Mouse (Mus musculus) inflammation-experienced regulatory T-cells, adult 6 months (primary cell): ENCODE measurements at regions not wholly inside any gene's neighbourhood (a gene's known extent, or its start where the extent isn't known, plus 50 kb on each side); places are given as distances from the start of the nearest gene placed in this dataset.

Experiments used
- ATAC-seq: one replicate; pipeline ENCODE4 v1.8.0; 2017

DNA sequence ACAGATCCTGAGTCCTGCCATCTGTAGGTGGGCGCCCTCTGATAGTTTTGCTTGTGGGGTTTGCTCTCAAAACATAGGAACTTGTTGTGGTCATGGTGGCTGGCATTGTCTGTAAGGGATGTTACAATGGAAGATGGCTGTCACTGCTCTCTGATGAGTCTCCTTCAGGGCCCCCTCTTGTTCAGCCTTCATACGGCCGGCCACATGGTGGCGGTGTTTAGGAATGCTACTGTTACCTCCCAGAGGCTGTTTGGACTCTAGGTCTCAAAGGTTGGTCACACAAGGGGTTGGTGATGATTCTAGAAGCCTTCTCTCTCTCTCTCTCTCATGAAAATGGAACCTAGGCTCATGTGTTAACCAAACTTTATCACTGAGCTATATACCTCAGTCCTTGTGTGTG, 137.0 kb downstream of the Nufip1 start:
- no peak for ATAC-seq

DNA sequence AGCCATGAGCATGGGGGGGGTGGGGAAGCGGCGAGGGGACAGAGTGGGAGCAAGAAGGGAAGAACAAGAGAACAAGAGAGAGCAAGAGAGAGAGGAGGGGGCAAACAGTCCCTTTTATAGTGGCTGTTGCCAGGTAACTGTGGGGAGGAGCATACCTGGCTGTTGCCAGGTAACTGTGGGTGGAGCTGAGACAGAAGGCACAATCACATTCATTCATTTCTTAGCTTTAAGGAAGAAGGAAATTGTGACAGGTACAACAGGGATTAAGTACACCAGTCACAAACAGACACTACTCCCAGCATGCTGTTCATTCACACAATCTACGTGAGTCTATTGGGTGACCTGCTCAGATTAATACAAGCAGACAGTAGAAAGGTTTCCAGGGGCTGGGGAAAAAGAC, 143.2 kb downstream of the Nufip1 start:
- no peak for ATAC-seq

DNA sequence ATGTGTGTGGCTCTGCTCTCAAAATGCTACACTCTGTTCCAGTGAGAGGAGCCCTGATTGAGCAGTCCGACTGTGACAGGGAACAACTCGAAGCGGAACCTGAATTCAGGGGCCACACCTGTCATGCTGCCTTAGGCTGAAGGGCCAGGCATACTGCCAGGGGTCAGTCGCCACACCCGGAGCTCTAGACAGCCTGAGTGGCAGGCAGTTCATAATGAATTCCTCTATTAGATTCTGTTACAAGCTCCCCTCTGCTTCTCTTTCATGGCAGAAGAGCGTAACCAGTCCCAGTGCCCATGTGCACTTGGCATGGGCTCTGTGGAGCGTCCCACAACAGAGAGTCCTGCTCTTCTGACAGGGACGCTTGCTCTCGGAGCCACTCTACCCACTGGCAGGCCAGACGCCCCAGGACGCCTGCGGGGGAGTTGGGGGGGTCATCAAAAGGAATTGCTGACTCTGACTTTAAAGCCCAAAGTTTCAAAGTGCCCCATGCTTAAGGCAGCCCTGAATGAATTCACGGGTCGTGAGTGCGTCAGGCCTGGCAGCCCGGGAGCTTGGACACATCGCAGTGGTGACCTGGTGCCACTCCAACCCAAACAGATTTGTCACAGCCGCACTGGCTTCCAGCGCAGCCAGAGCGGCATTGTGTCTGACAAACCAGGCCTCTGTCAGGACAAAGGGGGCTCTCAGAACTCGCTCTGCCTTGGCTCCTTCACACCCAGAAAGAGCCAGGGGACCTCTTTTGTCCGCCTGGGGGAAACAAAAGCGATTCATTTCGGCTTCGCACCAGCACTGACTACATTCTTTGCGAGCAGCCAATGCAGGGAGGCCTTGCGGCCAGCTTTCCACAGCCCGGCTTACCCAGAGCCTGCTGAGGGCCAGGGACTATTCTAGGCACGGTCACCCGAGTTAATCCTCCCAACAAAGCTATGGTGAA, 144.1 kb downstream of the Nufip1 start:
- ATAC-seq: no peak

DNA sequence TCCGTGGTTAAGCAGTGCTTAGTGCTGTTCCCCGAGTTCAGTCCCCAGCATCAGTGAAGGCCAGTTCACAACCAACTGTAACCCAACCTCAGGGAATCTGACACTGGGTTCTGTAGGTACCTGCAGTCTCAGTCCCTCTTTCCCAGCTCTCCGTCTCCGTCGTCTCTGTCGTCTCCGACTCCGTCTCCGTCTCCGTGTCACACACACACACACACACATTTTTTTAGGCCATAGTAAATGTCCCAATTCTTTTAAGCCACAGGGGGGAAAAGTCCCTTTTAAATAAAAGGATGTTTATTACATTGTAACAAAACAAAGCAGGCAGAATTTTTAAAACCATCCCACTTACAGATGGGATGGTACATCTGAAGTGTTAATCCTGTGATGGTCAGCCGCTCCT, 145.3 kb downstream of the Nufip1 start:
- no peak for ATAC-seq

DNA sequence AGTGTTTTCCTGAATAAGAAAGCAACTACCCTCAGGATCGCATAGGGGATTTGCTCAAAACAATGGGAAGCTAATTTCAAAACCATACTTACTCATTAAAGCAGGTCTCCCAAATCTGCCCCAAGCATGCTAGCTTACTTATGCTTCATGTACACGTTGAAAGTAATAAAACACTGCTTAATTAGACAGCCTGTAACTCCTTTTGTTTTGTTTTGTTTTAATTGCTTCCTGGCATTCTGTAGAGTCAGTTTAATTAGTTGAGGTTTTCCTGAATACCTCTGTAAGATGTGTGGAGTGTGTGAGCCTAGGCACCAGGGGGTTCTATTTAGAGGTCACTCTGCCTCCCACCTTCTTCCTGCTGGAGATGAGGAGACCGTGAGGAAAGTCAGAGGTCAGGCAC, 147.9 kb downstream of the Nufip1 start:
- ATAC-seq: no peak

DNA sequence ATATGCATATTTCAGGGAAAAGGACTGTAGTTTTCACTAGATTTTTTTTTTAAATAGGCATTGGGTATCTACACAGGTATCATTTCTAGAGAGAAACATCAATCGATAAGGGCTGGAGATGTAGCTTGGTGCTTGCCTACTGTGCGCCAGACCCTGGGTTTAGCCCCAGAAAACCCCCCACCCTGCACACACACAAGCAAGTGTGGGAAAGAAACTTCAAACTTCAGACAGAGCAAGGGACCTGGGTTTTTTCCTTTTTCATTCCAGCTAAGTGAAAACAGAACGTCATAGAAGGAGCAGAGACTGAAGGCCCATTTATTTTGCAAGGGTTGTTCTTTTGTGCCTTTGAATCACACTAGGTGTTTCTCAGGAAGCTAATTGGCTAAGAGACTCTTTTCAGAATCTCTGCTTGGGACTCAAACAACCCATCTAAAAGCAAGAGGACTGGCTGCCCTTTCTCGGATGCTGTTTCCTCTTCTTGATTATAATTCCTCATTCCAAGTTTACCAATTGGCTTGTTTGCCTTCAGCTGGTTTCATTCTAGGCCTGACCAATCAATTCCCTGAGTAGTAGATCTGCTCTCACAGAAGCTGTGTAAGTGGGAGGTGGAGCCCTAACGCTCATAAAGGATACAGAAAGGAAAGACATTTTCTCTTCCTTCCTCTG, 150.1 kb downstream of the Nufip1 start:
- no peak for ATAC-seq

DNA sequence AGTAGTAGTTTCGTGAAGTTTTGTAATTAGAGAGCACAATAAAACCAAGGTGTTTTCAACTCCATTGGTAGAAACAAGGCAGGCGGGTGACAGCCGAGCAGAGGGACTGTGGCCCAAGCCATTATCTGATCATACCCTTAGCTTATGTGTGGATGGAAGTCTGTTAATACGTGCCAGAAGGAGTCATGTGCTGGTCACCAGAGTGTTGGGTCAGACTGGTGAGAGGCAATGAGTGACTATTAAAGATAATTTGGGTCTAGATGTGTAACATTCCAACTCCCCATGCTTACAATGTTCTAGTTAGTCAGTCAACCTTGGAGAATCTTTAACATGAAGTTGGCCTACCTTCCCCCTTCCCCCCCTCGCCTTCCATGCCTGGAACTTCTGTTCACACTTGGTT, 151.1 kb upstream of the Tsc22d1 start:
- no peak for ATAC-seq

DNA sequence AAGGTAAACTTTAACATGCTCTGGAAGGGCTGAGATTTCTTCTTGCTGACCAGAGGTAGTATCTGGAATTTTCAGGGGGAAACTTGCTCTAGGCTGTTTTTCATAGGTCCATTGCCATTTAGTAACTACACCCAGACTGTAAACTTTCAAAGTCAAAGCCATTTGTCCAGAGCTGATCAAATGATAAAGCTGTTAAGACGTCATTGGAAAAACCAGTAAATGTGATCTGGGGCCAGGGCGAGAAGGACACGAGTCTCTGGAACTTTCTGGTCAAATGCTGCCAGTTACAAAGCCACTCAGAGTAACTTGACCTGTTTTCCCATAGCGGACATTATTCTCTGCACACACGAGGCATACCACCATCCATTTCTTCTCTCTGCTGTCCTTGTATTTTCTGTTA, 148.9 kb upstream of the Tsc22d1 start:
- no peak for ATAC-seq

DNA sequence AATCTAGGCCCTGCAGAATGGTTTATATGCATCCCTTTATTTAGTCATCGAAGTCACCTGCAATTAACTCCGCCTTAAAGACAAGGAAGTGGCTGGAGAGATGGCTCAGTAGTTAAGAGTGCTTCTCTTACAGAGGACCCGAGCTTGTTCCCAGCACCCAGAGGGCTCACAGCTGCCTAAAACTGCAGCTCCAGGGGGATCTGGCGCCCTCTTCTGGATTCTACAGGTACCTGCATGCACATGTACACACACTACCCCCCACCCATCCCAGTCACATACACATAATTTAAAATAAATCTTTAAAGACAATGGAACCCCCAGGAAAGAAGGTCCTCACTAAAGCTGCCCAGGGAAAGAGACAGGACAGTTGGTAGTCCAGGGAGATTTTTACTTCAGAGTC, 148.5 kb upstream of the Tsc22d1 start:
- no peak for ATAC-seq

DNA sequence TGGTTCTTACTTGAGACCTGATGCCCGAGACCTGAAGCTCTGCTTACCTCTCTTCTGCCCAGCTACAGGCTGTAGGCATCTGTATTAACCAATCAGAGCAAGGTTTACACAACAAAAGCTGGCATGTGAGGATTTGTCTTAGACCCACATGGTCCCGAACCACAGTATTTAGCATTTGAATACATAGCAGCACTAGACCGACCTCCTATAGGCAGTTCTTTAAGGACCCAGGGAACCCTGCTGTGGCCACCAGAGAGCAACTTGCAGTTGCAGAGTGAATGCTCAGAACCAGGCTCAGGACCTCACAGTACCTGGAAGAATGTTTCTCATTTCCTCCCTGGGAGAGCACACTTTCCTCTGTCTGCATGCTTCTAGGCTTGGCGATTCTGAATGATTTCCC, 147.7 kb upstream of the Tsc22d1 start:
- ATAC-seq: no peak

DNA sequence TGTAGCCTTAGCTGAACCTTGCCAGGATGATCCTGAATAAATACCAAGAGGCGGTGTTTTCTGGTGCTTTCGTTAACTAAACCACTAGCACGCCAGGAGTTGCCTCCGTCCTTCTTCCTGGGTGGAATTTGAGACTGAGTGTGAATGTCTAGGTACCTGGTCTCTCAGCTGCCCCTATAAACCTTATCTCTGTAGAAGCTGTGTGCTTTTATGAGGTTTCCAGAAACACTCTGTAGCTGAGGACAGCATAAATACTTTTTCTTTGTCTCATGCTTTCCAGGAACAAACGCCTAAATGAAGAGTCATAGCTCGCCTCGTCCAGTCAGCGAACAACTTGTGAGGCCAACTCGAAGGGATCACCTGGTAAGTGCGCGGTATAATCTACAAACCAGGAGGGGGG, 143.6 kb upstream of the Tsc22d1 start:
- no peak for ATAC-seq

DNA sequence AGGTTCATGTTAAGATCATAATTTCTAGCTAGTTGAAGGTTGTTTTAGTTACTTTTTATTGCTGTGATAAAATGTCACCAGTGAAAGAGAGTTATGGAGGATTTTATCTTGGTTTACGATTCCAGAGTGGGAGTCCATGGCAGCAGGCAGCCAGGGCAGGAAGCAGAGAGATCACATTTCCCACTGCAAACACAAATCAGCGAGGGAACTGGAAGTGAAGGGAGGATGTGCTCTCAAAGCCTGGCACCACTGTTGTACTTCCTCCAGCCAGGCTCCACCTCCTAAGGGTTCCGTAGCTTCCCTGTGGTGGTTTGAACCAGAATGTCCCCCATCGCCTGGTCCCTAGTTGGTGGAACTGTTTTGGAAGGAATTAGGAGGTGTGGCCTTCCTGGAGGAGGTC, 141.9 kb upstream of the Tsc22d1 start:
- no peak for ATAC-seq

DNA sequence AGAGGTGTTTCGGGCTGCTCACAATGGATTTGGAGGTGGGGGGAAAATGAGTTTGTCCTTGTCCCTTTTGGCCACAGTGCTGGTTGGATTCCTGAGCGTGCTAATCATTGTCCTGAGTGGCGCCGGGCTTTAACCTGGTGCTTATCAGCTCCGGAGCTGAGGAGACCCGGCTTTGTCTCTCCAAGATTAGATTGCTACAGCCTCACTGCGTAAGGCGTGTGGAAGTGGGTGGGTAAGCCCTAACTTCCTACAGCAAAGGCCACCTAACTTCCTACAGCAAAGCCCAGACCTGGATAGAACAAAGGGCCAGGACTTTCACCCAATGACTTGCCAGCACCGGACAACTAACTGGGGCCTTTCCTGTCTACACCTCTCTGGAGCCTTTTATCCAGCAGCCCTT, 138.1 kb upstream of the Tsc22d1 start:
- ATAC-seq: no peak

DNA sequence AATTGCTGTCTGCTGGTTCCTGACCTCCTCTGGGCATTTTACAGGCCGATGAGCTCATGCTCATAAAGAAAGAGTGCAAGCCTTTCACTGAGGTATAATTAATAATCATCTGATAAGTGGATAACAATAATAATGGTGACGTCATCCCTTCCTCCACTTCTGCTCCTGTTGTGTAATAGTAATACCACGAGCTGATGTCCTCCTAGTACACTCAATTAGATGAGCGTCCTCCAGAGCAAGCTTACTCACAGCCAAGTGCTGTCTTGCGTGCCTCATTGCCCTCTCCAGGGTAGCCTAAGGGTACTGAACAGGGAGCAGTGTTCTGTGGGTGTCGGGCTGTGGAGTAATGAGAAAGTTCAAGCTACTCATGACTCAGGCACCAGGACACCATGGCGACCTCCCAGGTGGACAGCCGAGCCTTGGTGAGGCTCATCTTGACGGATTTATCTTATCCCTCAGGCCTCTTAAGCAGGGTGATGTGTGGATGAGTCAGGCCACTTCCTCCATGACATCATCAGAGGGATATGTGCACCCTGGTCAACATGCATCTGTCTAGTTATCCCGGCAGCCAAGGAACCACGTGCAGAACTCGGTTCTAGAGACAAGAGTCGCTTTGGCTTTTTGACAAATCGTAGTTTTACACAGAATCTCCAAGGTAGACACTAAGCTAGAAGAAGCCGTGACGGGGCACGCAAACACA, 135.9 kb upstream of the Tsc22d1 start:
- no peak for ATAC-seq

DNA sequence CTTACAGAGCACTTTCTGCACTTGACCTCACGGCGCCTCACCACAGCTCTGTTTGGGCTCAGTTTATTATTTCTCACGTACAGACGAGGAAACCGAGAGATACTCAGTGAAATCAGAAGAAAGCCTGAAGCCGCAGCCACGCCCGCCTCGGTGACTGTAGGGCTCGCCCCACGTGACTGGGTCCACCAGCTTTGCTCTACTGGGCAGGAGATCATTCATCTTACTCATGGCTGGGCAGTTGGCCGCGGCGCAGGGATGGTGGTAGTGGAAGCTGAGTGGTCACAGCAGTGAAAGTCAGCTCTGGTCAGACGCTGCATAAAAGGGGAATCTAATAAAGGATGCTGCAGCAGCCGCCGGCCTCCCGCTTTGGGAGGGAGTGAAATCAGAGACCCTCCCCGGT, 135.2 kb upstream of the Tsc22d1 start:
- ATAC-seq: no peak

DNA sequence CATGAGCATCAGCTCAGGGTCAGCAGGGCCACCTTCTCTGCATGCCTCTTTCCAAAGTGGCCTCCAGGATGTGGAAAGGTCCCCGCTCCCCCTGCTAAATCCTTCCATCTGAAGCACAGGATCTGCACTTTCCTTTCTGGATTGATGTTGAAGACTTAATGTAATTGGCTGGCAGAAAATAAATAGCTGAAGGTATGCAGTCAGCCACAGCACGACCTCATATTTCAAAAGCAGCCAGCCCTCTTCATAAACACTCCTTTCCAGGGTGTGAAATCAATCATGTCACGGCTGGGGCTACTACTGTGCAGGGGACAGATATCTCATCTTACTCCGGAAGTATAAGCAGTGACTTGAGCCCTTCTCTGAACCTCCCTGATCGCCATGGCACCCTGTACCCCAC, 132.9 kb upstream of the Tsc22d1 start:
- ATAC-seq: no peak

DNA sequence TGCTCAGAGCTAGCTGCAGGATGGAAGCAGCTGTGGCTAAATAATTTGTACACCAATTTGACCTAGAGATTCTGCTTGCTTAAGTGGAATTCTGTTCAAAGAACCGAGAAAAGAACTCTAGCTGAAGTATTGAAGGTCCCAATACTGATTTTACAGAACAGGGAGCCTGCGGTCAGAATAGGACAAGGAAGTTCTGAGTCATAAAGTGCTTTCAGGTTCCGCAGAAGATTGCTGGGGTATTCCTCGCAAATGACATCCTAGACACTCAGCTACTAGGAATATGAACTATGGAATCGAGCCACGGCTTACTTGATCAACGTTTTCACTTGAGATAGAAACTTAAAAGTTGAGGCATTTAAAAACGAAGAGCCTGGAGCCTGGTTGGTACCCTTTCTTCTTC, 127.0 kb upstream of the Tsc22d1 start:
- ATAC-seq: no peak

DNA sequence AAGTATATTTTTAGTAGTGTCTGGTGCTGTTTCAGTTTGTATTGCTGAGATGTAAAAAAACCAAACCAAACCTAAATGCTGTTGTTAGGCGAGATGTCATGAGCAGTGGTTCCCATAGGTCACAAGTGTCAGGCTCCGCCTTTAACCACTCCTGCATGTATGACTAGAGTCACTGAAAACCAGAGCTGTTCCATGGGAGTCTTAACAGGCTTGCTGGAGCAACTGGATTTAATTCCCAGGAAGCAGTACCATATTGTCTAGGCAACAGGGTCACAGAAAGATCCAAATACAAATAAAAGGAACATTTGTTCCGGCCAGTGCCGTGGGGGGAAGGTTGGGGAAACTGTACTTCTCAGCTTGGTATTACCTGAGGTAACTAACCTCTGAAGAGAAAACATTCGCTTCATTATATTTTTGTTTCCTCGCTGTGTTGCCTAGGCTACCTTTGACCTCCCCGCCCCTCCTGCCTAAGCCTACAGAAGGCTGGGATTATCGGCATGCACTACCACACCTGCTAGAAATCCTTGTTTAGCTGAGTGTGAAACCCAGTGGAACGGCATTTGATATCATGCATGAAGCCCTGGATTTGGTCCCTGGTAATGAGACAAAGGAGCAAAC, 124.3 kb upstream of the Tsc22d1 start:
- no peak for ATAC-seq

DNA sequence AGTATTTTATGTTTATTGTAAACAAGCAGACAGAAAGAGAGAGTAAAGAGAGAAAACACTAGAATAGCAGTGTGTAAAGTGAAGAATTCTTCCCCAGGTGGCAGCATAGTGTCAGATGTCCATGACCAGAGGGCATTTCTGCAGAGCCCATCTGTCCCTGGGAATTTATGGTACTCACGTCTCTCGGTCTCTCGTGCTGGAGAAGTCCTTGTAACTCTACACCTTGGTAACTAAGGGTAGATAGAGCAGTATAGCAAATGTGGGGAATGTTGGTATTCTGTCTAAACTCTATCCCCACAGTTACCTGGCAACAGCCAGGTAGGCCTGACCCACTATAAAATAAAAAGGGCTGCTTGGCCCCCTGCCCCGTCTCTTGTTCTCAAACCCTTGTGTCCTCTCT, 122.5 kb upstream of the Tsc22d1 start:
- ATAC-seq: no peak

DNA sequence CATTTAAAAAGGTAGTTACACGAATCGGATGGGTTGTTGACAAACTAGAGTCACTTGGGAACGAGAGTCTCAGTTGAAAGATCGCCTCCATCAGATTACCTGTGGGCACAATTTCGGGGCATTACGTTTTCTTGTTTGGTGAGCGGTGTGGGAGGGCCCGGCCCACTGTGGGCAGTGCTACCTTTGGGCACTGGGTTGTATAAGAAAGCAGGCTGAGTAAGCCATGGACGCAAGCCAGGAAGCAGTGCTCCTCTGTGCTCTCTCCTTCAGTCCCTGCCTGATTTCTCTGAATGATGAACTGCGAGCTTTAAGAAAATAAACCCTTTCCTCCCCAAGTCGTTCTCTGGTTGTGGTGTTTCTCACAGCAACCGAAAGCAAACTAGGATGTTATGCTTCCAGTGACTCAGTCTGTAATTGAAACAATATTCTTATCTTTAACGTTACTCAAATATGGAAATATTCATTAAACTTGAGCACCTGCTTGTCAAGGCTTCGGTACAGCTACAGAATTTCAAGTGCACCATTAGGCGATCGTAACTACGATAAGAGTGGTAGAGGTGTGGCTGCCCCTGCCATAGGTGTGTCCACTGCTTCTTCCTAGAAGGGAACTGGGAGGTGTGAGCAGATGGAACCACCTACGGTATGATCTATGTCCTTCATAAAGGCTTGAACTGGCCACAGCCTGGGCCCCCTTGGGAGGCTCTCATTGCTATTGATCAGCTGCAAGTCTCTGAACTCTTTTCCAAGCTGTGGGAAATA, 119.2 kb upstream of the Tsc22d1 start:
- no peak for ATAC-seq

DNA sequence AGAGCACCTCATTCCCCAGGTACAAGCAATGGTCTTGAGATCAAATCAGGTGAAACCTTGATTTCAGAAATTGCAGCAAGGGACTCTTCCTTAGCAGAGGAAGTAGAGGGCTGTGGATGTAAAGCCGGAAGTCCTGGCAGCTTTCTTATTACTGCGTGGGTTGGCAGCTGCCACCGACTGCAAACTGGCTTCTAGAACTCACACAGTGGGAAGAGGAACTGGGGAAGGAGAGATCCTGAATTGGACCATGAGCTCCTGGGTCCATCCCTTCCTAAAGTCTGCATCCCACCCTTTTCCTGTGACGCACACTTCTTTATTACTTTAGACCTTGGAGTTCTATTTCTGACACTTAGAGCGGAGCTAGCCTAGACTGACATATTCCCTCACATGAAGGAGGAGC, 116.9 kb upstream of the Tsc22d1 start:
- no peak for ATAC-seq

DNA sequence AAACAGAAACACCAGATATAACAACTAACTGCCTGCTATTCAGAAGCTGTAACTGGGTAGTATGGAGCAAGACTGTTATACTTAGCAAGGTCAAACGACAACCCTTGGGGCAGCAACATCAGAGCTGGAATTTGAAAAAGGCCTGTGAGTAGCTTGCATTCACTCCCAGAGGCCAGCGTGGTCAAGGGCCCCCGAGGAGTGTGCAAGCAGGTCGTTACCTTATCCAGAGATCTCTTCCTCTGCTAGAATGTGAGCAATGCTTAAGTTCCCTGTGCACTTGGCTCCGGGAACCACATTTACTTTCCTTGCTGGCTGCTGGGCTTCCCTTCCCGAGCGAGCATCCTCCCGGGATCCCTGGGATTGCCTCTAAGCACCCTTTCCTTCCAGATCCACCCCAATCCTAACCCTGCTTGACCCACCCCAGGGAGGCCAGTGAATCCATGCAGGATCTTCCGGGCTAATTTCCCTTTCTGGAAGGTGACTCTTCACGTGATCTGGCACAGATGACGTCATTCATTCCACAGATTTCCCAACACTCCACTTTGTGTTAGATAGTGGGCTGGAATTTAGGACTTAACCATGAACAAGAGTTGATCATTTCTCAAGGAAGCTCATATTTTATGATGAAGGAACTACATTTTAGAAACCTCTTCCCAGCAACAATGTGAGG, 112.3 kb upstream of the Tsc22d1 start:
- no peak for ATAC-seq
